Mouse (Mus musculus) naive thymus-derived CD4-positive, alpha-beta T cell, adult 5 months (primary cell): ENCODE measurements around the gene Etv4. TPM values are rescaled to one million over a fixed set of nuclear protein-coding genes. Genes with fewer than 3 reads are reported as not detected.

Experiments used
- polyA plus RNA-seq: library from polyadenylated mRNA; unstranded; fragments of 100-300 nt; shearing (Covaris generic); gene quantifications from one replicate; pipeline ENCODE4 v1.2.1, GENCODE M21; 2017

Etv4 gene
- polyA plus RNA-seq, result not detected

GRCm38 (mm10) chr11:101785143-101785851 is at the start of gene Etv4:
Gene Etv4, minus strand, starts transcription at chr11:101785371.

GRCm38 (mm10) chr11:101732518-101733440 is 52.4 kb downstream of the Etv4 start, which contains the start of gene Dhx8:
Gene Dhx8, plus strand, starts transcription at chr11:101732919.

Other genes starting within 250 kb of the Etv4 start
- 4.3 TPM for gene Brca1, start 233.4 kb downstream of the Etv4 start, polyA plus RNA-seq
- 127 TPM for gene Nbr1, start 233.2 kb downstream of the Etv4 start, polyA plus RNA-seq
- gene Tmem106a, start 203.1 kb downstream of the Etv4 start, polyA plus RNA-seq, result 2.2 TPM
- gene Gm11634, start 186.1 kb downstream of the Etv4 start, polyA plus RNA-seq, result not detected
- 30.2 TPM for gene Rdm1, start 158.2 kb downstream of the Etv4 start, polyA plus RNA-seq
- 1.8 TPM for gene Arl4d, start 119.8 kb downstream of the Etv4 start, polyA plus RNA-seq
- 73.4 TPM for gene Dhx8, start 52.5 kb downstream of the Etv4 start, polyA plus RNA-seq
- gene Meox1, start 109.0 kb upstream of the Etv4 start, polyA plus RNA-seq, result not detected
- not detected for gene Sost, start 181.6 kb upstream of the Etv4 start, polyA plus RNA-seq
- gene Cfap97d1, start 198.9 kb upstream of the Etv4 start, polyA plus RNA-seq, result not detected
- not detected for gene Dusp3, start 201.6 kb upstream of the Etv4 start, polyA plus RNA-seq
- 0.12 TPM for gene Mpp3, start 243.1 kb upstream of the Etv4 start, polyA plus RNA-seq